Mouse (Mus musculus) stomach, embryonic 16.5 days (tissue): Measurements from ENCODE around the gene Trip12. TPM values are rescaled to one million over a fixed set of nuclear protein-coding genes. Genes with fewer than 3 reads are reported as not detected.

Source experiments
- ATAC-seq: fragments of 200-750 bp; cut with Nextera tagmentation; 2 replicates; pipeline ENCODE4 v1.8.0; 2017; ENCODE audit warnings: moderate number of reproducible peaks, moderate TSS enrichment; ENCODE audit not compliant: insufficient read depth, low FRiP score
- H3K27ac ChIP-seq: fragments of 300-500 bp; sonication (generic); 2 replicates; pipeline ENCODE4 v1.5.1; 2014; ENCODE audit warnings: low read length
- H3K27me3 ChIP-seq: fragments of 300-500 bp; sonication (generic); 2 replicates; pipeline ENCODE4 v1.6.1; 2014; ENCODE audit warnings: low read length, control low read depth, mixed read lengths; ENCODE audit not compliant: control insufficient read depth, insufficient read depth
- H3K36me3 ChIP-seq: fragments of 300-500 bp; sonication (generic); 2 replicates; pipeline ENCODE4 v1.6.1; 2014; ENCODE audit warnings: low read length; ENCODE audit not compliant: control insufficient read depth, insufficient read depth
- H3K4me1 ChIP-seq: fragments of 300-500 bp; sonication (generic); 2 replicates; pipeline ENCODE4 v1.6.1; 2014; ENCODE audit warnings: low read length, control low read depth, mixed read lengths; ENCODE audit not compliant: control insufficient read depth, insufficient read depth
- H3K4me2 ChIP-seq: fragments of 300-500 bp; sonication (generic); 2 replicates; pipeline ENCODE4 v1.6.1; 2014; ENCODE audit warnings: low read depth, low read length, mixed read lengths
- H3K4me3 ChIP-seq: fragments of 300-500 bp; sonication (generic); replicated peaks from 2 replicates; pipeline ENCODE4 v1.5.1; 2014; ENCODE audit warnings: mild to moderate bottlenecking, low read length
- H3K9ac ChIP-seq: fragments of 300-500 bp; sonication (generic); 2 replicates; pipeline ENCODE4 v1.6.1; 2014; ENCODE audit warnings: low read length
- H3K9me3 ChIP-seq: fragments of 300-500 bp; sonication (generic); replicated peaks from 2 replicates; pipeline ENCODE4 v1.6.1; 2016; ENCODE audit warnings: low read length, control low read depth; ENCODE audit not compliant: control insufficient read depth
- WGBS: fragments of 180-500 bp; shearing (Covaris S2); extraction: QIAGEN DNeasy Blood & Tissue Kit; methylation state at CpG from one replicate; pipeline ENCODE4 v1.1.7; 2014; 5-methylcytosine and 5-hydroxymethylcytosine counted together
- polyA plus RNA-seq: library from polyadenylated mRNA; unstranded; fragments of >200 nt; fragmentation: Nextera tagmentation; extraction: Ambion mirVana; gene quantifications from 2 replicates; pipeline ENCODE4 v1.2.1, GENCODE M21; 2015

Trip12 gene
- polyA plus RNA-seq, 1 experiment from 2014 or later, result 61.1 TPM

- no peaks in the 10 kb centered on the region for H3K27me3 ChIP-seq
- WGBS, result 90% methylated on average over 7 of the region's 7 CpGs
- no peak overlapping the region for H3K9ac ChIP-seq
Observed at GRCm38 (mm10) chr1:84850471-84850870, 10.2 kb upstream of the Trip12 start.

GRCm38 (mm10) chr1:84849804-84850203 lies 9.5 kb upstream of the Trip12 start:
- Histone ChIP-seq H3K27me3 (no peaks in the 10 kb centered on the region), H3K9ac (no peak overlapping the region), H3K4me2 (no peak overlapping the region), H3K9me3 (no peaks in the 10 kb centered on the region), H3K4me1 (no peaks in the 10 kb centered on the region), H3K27ac (no peak overlapping the region), H3K36me3 (no peaks in the 10 kb centered on the region), H3K4me3 (no peak overlapping the region)
- ATAC-seq, result no peak
- 96% methylated on average over 7 of the region's 7 CpGs for WGBS

More at GRCm38 (mm10) chr1:84850471-84850870, 10.2 kb upstream of the Trip12 start:
- ATAC-seq, result no peak
- no peaks in the 10 kb centered on the region for H3K4me1 ChIP-seq
- no peak overlapping the region for H3K4me3 ChIP-seq
- H3K9me3 ChIP-seq, result no peaks in the 10 kb centered on the region
- H3K27ac ChIP-seq, result no peak overlapping the region
- H3K36me3 ChIP-seq, result no peaks in the 10 kb centered on the region
- H3K4me2 ChIP-seq, result no peak overlapping the region

- 89% methylated on average over 6 of the region's 6 CpGs for WGBS
- no peak overlapping the region for H3K4me3 ChIP-seq
- H3K4me2 ChIP-seq, result no peak overlapping the region
- H3K4me1 ChIP-seq, result no peaks in the 10 kb centered on the region
- no peaks in the 10 kb centered on the region for H3K9me3 ChIP-seq
- H3K27ac ChIP-seq, result no peak overlapping the region
- ATAC-seq, result peak; percentile 43; the same call in 1 of the 2 replicates
- no peaks in the 10 kb centered on the region for H3K36me3 ChIP-seq
- H3K27me3 ChIP-seq, result no peaks in the 10 kb centered on the region
- H3K9ac ChIP-seq, result no peak overlapping the region
Observed at GRCm38 (mm10) chr1:84848801-84849455, 8.6 kb upstream of the Trip12 start.

GRCm38 (mm10) chr1:84848335-84848734 lies 8.0 kb upstream of the Trip12 start:
- Histone ChIP-seq H3K27ac (no peak overlapping the region), H3K9ac (no peak overlapping the region), H3K4me1 (no peaks in the 10 kb centered on the region), H3K27me3 (no peaks in the 10 kb centered on the region), H3K4me2 (no peak overlapping the region), H3K36me3 (no peaks in the 10 kb centered on the region), H3K9me3 (no peaks in the 10 kb centered on the region), H3K4me3 (no peak overlapping the region)
- no peak for ATAC-seq
- 84% methylated on average over 3 of the region's 3 CpGs for WGBS

- 88% methylated on average over 7 of the region's 7 CpGs for WGBS
- H3K27ac ChIP-seq, result no peak overlapping the region
- no peaks in the 10 kb centered on the region for H3K9me3 ChIP-seq
- no peaks in the 10 kb centered on the region for H3K4me1 ChIP-seq
- no peak overlapping the region for H3K4me2 ChIP-seq
- H3K36me3 ChIP-seq, result no peaks in the 10 kb centered on the region
- no peak overlapping the region for H3K4me3 ChIP-seq
- no peak for ATAC-seq
- H3K27me3 ChIP-seq, result no peaks in the 10 kb centered on the region
- no peak overlapping the region for H3K9ac ChIP-seq
Observed at GRCm38 (mm10) chr1:84847698-84848097, 7.4 kb upstream of the Trip12 start.

GRCm38 (mm10) chr1:84843366-84843765 lies 3.0 kb upstream of the Trip12 start:
- Histone ChIP-seq H3K4me1 (no peaks in the 10 kb centered on the region), H3K4me2 (no peak overlapping the region), H3K27me3 (no peaks in the 10 kb centered on the region), H3K9me3 (no peaks in the 10 kb centered on the region), H3K9ac (no peak overlapping the region), H3K36me3 (no peaks in the 10 kb centered on the region), H3K27ac (no peak overlapping the region), H3K4me3 (no peak overlapping the region)
- 85% methylated on average over 2 of the region's 2 CpGs for WGBS
- ATAC-seq, result no peak

- Histone ChIP-seq H3K9ac (no peak overlapping the region), H3K4me1 (no peaks in the 10 kb centered on the region; the same call in 1 of the 2 replicates), H3K36me3 (no peaks in the 10 kb centered on the region), H3K4me2 (peak overlapping the region; percentile 73), H3K27me3 (no peaks in the 10 kb centered on the region), H3K4me3 (peak overlapping the region; percentile 94), H3K9me3 (no peaks in the 10 kb centered on the region), H3K27ac (no peak overlapping the region)
- no peak for ATAC-seq
- 75% methylated on average over 3 of the region's 3 CpGs for WGBS
Observed at GRCm38 (mm10) chr1:84841061-84841460, 745 bp upstream of the Trip12 start.

GRCm38 (mm10) chr1:84839309-84840017 lies 853 bp downstream of the Trip12 start, which contains the start of gene Fbxo36:
Gene Fbxo36, plus strand, starts transcription at chr1:84839841.
- ATAC-seq, result peak; percentile 91
- Histone ChIP-seq H3K4me3 (peak within 1 kb of the TSS; percentile 94), H3K27ac (peak within 1 kb of the TSS; percentile 99), H3K27me3 (no peaks in the 10 kb centered on the region), H3K36me3 (no peaks in the 10 kb centered on the region), H3K4me2 (peak within 1 kb of the TSS; percentile 83), H3K9me3 (no peaks in the 10 kb centered on the region), H3K4me1 (no peaks in the 10 kb centered on the region; the same call in 1 of the 2 replicates), H3K9ac (peak within 1 kb of the TSS; percentile 99)
- WGBS, result under 1% methylated on average over 51 of the region's 54 CpGs

- Histone ChIP-seq H3K4me1 (no peaks in the 10 kb centered on the region; the same call in 1 of the 2 replicates), H3K9me3 (no peaks in the 10 kb centered on the region), H3K27ac (peak overlapping the region; percentile 99), H3K36me3 (no peaks in the 10 kb centered on the region), H3K9ac (peak overlapping the region; percentile 99), H3K4me3 (peak overlapping the region; percentile 94), H3K27me3 (no peaks in the 10 kb centered on the region), H3K4me2 (peak overlapping the region; percentile 83)
- WGBS, result under 1% methylated on average over 42 of the region's 44 CpGs
- ATAC-seq, result peak; percentile 57
Observed at GRCm38 (mm10) chr1:84838621-84839151, 1.6 kb downstream of the Trip12 start.
